ENCODE assay signal across 28 mouse cellular contexts in the genomic region with DNA sequence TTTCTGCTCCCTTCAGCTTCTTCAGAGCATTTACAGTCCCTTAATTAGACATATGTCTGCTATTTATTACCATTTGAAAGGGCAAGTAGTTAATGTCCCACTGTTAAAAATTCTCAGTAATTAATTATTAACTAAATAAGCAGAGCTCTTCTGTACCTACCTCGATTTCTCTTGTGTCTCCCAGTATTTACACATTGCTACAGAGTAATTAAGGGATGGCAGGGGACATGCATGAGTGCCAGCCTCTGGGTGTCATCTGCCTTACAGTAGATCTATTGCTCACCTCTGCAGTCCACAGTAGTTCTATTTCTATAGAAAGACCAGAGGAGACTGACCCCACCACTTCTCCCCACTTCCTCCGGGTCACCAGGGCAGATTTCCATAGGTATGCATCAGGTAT.
"Had no signal": no experiment of that assay in that cellular context is flagged by ENCODE, and none has a peak within 500 bp of the region (broad histone marks: within the 10 kb centered on the region; RNA-seq: fewer than 3 reads in every experiment).

No protein-coding gene starts in this region.

- H3K4me3 ChIP-seq: embryonic facial prominence, embryonic 10.5 days; embryonic facial prominence, embryonic 12.5 days; embryonic facial prominence, embryonic 13.5 days; embryonic facial prominence, embryonic 15.5 days; erythroblast, embryonic 14.5 days; forebrain, embryonic 10.5 days; forebrain, embryonic 12.5 days; forebrain, embryonic 13.5 days; forebrain, embryonic 15.5 days; gastrocnemius, adult 2 months had no signal

- H3K36me3 ChIP-seq: embryonic facial prominence, embryonic 10.5 days; embryonic facial prominence, embryonic 12.5 days; embryonic facial prominence, embryonic 13.5 days; embryonic facial prominence, embryonic 15.5 days; forebrain, embryonic 10.5 days; forebrain, embryonic 12.5 days; forebrain, embryonic 15.5 days had no signal

- H3K27ac ChIP-seq: embryonic facial prominence, embryonic 10.5 days; embryonic facial prominence, embryonic 12.5 days; embryonic facial prominence, embryonic 13.5 days; embryonic facial prominence, embryonic 15.5 days; forebrain, embryonic 10.5 days; forebrain, embryonic 12.5 days; forebrain, embryonic 13.5 days; forebrain, embryonic 15.5 days; gastrocnemius, adult 2 months had no signal

- H3K4me1 ChIP-seq: embryonic facial prominence, embryonic 10.5 days; embryonic facial prominence, embryonic 12.5 days; embryonic facial prominence, embryonic 13.5 days; embryonic facial prominence, embryonic 15.5 days; forebrain, embryonic 10.5 days; forebrain, embryonic 12.5 days had no signal

- H3K9me3 ChIP-seq: embryonic facial prominence, embryonic 10.5 days; embryonic facial prominence, embryonic 12.5 days; embryonic facial prominence, embryonic 13.5 days; embryonic facial prominence, embryonic 15.5 days; forebrain, embryonic 10.5 days; forebrain, embryonic 12.5 days; forebrain, embryonic 13.5 days; forebrain, embryonic 15.5 days had no signal

- DNase-seq: cerebellum, adult 2 months; cerebellum, adult 8-10 months; cerebellum, adult 9-10 months; cerebellum, adult 9-11 months; cerebellum, postnatal 10 days; cerebellum, postnatal 14 days; cerebellum, postnatal 25 days; cerebellum, postnatal 36 days; embryo, embryonic 11 days; forebrain, postnatal 0 days; gastrocnemius, adult 2 months; gastrocnemius, postnatal 10 days; gastrocnemius, postnatal 14 days; gastrocnemius, postnatal 25 days; gastrocnemius, postnatal 36 days; heart, adult 11 months; heart, adult 18-20 months had no signal

- H3K4me2 ChIP-seq: embryonic facial prominence, embryonic 12.5 days; embryonic facial prominence, embryonic 13.5 days; embryonic facial prominence, embryonic 15.5 days; forebrain, embryonic 12.5 days; forebrain, embryonic 13.5 days; forebrain, embryonic 15.5 days had no signal

- H3K9ac ChIP-seq: embryonic facial prominence, embryonic 12.5 days; embryonic facial prominence, embryonic 13.5 days; embryonic facial prominence, embryonic 15.5 days; forebrain, embryonic 12.5 days; forebrain, embryonic 13.5 days; forebrain, embryonic 15.5 days; forebrain, postnatal 0 days had no signal

- ATAC-seq: forebrain, embryonic 13.5 days; forebrain, embryonic 14.5 days; forebrain, embryonic 15.5 days; forebrain, embryonic 16.5 days; forebrain, postnatal 0 days had no signal

- H3K27me3 ChIP-seq: embryonic facial prominence, embryonic 12.5 days; embryonic facial prominence, embryonic 13.5 days; embryonic facial prominence, embryonic 15.5 days; forebrain, embryonic 12.5 days; forebrain, embryonic 13.5 days; forebrain, embryonic 15.5 days had no signal
